Mouse (Mus musculus): ENCODE results near the gene Myo6. TPM values are rescaled to one million over a fixed set of nuclear protein-coding genes. Genes with fewer than 3 reads are reported as not detected.

Gene Myo6
- polyA plus RNA-seq, 1 experiment: 19.7 TPM

GRCm38 (mm10) chr9:80200855-80201254, 36.0 kb downstream of the Myo6 start:
- TF ChIP-seq GATA1 (IDR thresholded peaks at IDR 0.05; ENCODE audit: low read length): no peak

GRCm38 (mm10) chr9:80202374-80203060, 37.7 kb downstream of the Myo6 start:
- TF ChIP-seq GATA1 (IDR thresholded peaks at IDR 0.05; ENCODE audit: low read length): no peak

- no peak for TF ChIP-seq GATA1 (IDR thresholded peaks at IDR 0.05; ENCODE audit: low read length)
These were observed 43.9 kb downstream of the Myo6 start for GRCm38 (mm10) chr9:80208681-80209080.

GRCm38 (mm10) chr9:80209459-80209858, 44.6 kb downstream of the Myo6 start:
- no peak for TF ChIP-seq GATA1 (IDR thresholded peaks at IDR 0.05; ENCODE audit: low read length)

- no peak for TF ChIP-seq GATA1 (IDR thresholded peaks at IDR 0.05; ENCODE audit: low read length)
These were observed 45.3 kb downstream of the Myo6 start for GRCm38 (mm10) chr9:80210096-80210495.

- no peak for TF ChIP-seq GATA1 (IDR thresholded peaks at IDR 0.05; ENCODE audit: low read length)
These were observed 48.6 kb downstream of the Myo6 start for GRCm38 (mm10) chr9:80213428-80213827.

GRCm38 (mm10) chr9:80215502-80215901, 50.7 kb downstream of the Myo6 start:
- no peak for TF ChIP-seq GATA1 (IDR thresholded peaks at IDR 0.05; ENCODE audit: low read length)

GRCm38 (mm10) chr9:80216786-80217501, 52.1 kb downstream of the Myo6 start:
- TF ChIP-seq GATA1 (IDR thresholded peaks at IDR 0.05; ENCODE audit: low read length): no peak

- TF ChIP-seq GATA1 (IDR thresholded peaks at IDR 0.05; ENCODE audit: low read length): no peak
These were observed 53.9 kb downstream of the Myo6 start for GRCm38 (mm10) chr9:80218718-80219117.

- TF ChIP-seq GATA1 (IDR thresholded peaks at IDR 0.05; ENCODE audit: low read length): no peak
These were observed 59.3 kb downstream of the Myo6 start for GRCm38 (mm10) chr9:80223989-80224635.

- no peak for TF ChIP-seq GATA1 (IDR thresholded peaks at IDR 0.05; ENCODE audit: low read length)
These were observed 61.9 kb downstream of the Myo6 start for GRCm38 (mm10) chr9:80226579-80227325.

GRCm38 (mm10) chr9:80233831-80234455, 69.1 kb downstream of the Myo6 start:
- no peak for TF ChIP-seq GATA1 (IDR thresholded peaks at IDR 0.05; ENCODE audit: low read length)

- TF ChIP-seq GATA1 (IDR thresholded peaks at IDR 0.05; ENCODE audit: low read length): no peak
These were observed 72.5 kb downstream of the Myo6 start for GRCm38 (mm10) chr9:80237184-80237799.

GRCm38 (mm10) chr9:80241719-80242118, 76.9 kb downstream of the Myo6 start:
- TF ChIP-seq GATA1 (IDR thresholded peaks at IDR 0.05; ENCODE audit: low read length): no peak

- TF ChIP-seq GATA1 (IDR thresholded peaks at IDR 0.05; ENCODE audit: low read length): no peak
These were observed 87.3 kb downstream of the Myo6 start for GRCm38 (mm10) chr9:80252146-80252545.

All from G1E-ER4 (cell line).